Mouse (Mus musculus) midbrain, embryonic 10.5 days (tissue): ENCODE results near the gene Ift43. TPM values are rescaled to one million over a fixed set of nuclear protein-coding genes. Genes with fewer than 3 reads are reported as not detected.
A peak's percentile ranks its signal among the peaks of the same experiment; 100 is the strongest.

Experiments used
- DNase-seq: peaks from one replicate; pipeline ENCODE4 v3.0.0-alpha.2; 2017; ENCODE audit warnings: low spot score
- H3K27ac ChIP-seq: fragments of 300-500 bp; sonication (generic); replicated peaks from 2 replicates; pipeline ENCODE4 v1.5.1; 2016; ENCODE audit warnings: mild to moderate bottlenecking
- H3K27me3 ChIP-seq: fragments of 300-500 bp; sonication (generic); 2 replicates; pipeline ENCODE4 v1.6.1; 2016; ENCODE audit warnings: low read depth, mild to moderate bottlenecking; ENCODE audit not compliant: poor library complexity, severe bottlenecking
- H3K36me3 ChIP-seq: fragments of 300-500 bp; sonication (generic); 2 replicates; pipeline ENCODE4 v1.6.1; 2016; ENCODE audit warnings: mild to moderate bottlenecking, moderate library complexity
- H3K4me1 ChIP-seq: fragments of 300-500 bp; sonication (generic); 2 replicates; pipeline ENCODE4 v1.6.1; 2016
- H3K4me3 ChIP-seq: fragments of 300-500 bp; sonication (generic); 2 replicates; pipeline ENCODE4 v1.5.1; 2016; ENCODE audit warnings: mild to moderate bottlenecking, moderate library complexity
- H3K9me3 ChIP-seq: fragments of 300-500 bp; sonication (generic); replicated peaks from 2 replicates; pipeline ENCODE4 v1.6.1; 2016; ENCODE audit warnings: mild to moderate bottlenecking
- WGBS: fragments of 180-500 bp; shearing (Covaris S2); methylation state at CpG from one replicate; pipeline ENCODE4 v1.1.7; 2016; 5-methylcytosine and 5-hydroxymethylcytosine counted together
- polyA plus RNA-seq: library from polyadenylated mRNA; unstranded; fragments of >200 nt; fragmentation: Nextera tagmentation; extraction: Ambion mirVana; gene quantifications from 2 replicates; pipeline ENCODE4 v1.2.1, GENCODE M21; 2016

Ift43 gene
- polyA plus RNA-seq, 1 experiment from 2014 or later, result 83.8 TPM

DNA sequence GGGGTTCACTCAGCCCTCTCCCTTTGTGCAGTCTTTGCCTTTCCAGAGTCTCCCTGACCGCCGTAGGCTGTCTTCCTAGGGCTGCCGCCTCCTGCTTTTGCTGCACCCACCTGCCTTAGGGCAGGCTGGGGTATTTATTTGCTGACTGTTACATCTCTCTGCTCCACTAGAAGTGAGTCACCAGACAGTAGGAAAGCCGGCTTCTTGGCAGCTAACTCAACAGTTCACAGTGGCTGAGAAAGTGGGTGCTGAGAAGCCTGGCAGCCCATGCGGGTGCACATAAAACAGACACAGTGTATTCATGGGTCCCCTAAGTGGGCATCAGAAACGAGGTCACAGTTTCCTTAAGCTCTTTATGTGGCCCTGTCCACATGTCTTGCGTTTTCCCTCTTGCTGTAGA is 3.5 kb downstream of the Ift43 start:
- H3K27ac ChIP-seq, result no peak overlapping the region
- peaks cover 47% of the 10 kb centered on the region for H3K36me3 ChIP-seq
- H3K27me3 ChIP-seq, result peaks cover 6% of the 10 kb centered on the region
- H3K9me3 ChIP-seq, result no peaks in the 10 kb centered on the region
- H3K4me3 ChIP-seq, result no peak overlapping the region
- peaks cover 28% of the 10 kb centered on the region for H3K4me1 ChIP-seq
- WGBS, result 91% methylated on average over 7 of the region's 7 CpGs
- DNase-seq, result no peak

- 77% methylated on average over 8 of the region's 8 CpGs for WGBS
- Histone ChIP-seq H3K27me3 (peaks cover 5% of the 10 kb centered on the region; the same call in 1 of the 2 replicates), H3K9me3 (no peaks in the 10 kb centered on the region), H3K4me1 (peaks cover 30% of the 10 kb centered on the region), H3K4me3 (no peak overlapping the region), H3K27ac (no peak overlapping the region), H3K36me3 (peaks cover 47% of the 10 kb centered on the region)
- DNase-seq, result no peak
These were observed 4.2 kb downstream of the Ift43 start for GRCm38 (mm10) chr12:86086550-86086949.

DNA sequence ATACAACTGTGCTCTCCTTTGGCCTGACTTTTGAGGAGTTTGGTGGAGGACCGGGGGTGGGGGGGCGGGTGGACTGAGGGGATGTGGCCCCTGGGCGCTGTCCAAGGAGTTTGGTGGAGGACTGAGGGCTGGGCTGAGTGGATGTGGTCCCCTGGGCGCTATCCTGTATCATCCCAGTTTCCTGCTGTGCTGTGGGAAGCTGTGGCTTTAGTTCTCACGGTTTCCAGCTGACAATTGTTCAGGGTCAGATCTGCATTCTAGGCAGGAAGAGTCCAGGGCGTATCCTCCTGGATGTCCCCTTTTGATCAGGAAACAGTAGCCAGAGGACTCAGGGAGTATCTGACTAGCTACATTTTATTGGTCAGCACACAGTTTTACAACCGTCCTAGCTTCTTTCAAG is 5.7 kb downstream of the Ift43 start:
- peaks cover 32% of the 10 kb centered on the region for H3K4me1 ChIP-seq
- H3K4me3 ChIP-seq, result no peak overlapping the region
- 65% methylated on average over 7 of the region's 7 CpGs for WGBS
- no peak overlapping the region for H3K27ac ChIP-seq
- H3K9me3 ChIP-seq, result no peaks in the 10 kb centered on the region
- peaks cover 5% of the 10 kb centered on the region; the same call in 1 of the 2 replicates for H3K27me3 ChIP-seq
- no peak for DNase-seq
- H3K36me3 ChIP-seq, result peaks cover 51% of the 10 kb centered on the region

DNA sequence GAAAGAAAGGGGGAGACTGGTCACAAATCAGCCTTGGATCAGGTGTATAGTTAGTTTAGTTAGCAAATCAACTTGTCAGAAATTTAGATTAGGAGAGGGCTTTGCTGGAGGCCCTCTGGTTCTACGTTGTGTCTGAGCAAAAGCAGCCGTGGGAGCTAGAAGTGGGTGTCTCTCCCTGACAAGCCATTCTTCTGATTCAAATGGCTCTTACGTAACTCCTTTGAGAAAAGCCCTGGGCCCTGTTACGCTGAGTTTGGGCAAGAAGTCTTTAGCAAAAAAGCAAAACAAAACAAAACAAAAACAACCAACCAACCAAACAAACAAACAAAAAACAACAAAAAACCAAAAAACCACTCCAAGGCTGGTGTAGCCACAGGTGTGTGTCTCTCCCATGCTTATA is 8.4 kb downstream of the Ift43 start:
- Histone ChIP-seq H3K27me3 (peaks cover 5% of the 10 kb centered on the region; the same call in 1 of the 2 replicates), H3K4me1 (peaks cover 27% of the 10 kb centered on the region), H3K4me3 (no peak overlapping the region), H3K36me3 (peaks cover 52% of the 10 kb centered on the region), H3K9me3 (no peaks in the 10 kb centered on the region), H3K27ac (no peak overlapping the region)
- 62% methylated on average over 4 of the region's 4 CpGs for WGBS
- DNase-seq, result no peak

DNA sequence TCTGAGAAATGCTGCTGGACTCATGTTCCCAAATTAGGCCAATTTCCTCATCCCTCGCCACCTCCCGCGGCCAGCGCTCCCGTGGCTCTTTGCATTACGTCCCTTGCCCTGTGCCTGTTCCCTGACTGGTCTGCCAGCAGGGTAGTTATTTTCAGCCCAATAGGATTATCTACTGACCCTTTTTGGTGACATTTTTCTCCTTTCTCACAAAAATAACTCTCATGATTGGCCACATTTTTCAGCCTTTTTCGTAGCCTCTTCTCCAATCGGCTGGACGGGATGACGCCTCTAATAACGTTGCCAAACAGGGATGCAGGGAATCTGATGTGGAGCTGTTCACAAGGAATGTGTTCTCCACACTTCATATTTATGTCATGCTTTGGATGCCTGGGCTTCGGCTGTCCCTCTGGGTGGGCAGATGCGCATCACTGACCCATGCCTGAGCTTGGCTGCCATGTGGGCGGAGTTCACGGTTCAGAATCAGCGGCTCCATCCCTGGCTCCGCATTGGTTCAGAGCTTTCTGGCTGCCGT is 9.3 kb downstream of the Ift43 start:
- H3K4me1 ChIP-seq, result peaks cover 27% of the 10 kb centered on the region
- H3K27ac ChIP-seq, result peak overlapping the region; percentile 38; the same call in 1 of the 2 replicates
- no peaks in the 10 kb centered on the region for H3K9me3 ChIP-seq
- peak; percentile 42 for DNase-seq
- peaks cover 5% of the 10 kb centered on the region; the same call in 1 of the 2 replicates for H3K27me3 ChIP-seq
- WGBS, result 32% methylated on average over 18 of the region's 18 CpGs
- H3K36me3 ChIP-seq, result peaks cover 47% of the 10 kb centered on the region
- peak overlapping the region; percentile 16 for H3K4me3 ChIP-seq

- Histone ChIP-seq H3K4me3 (no peak overlapping the region), H3K4me1 (peaks cover 33% of the 10 kb centered on the region), H3K27ac (no peak overlapping the region), H3K36me3 (peaks cover 37% of the 10 kb centered on the region), H3K27me3 (peaks cover 5% of the 10 kb centered on the region; the same call in 1 of the 2 replicates), H3K9me3 (no peaks in the 10 kb centered on the region)
- no peak for DNase-seq
- WGBS, result 91% methylated on average over 4 of the region's 4 CpGs
These were observed 11.7 kb downstream of the Ift43 start for GRCm38 (mm10) chr12:86094075-86094474.

GRCm38 (mm10) chr12:86095806-86096205 is 13.5 kb downstream of the Ift43 start:
- peaks cover 25% of the 10 kb centered on the region for H3K36me3 ChIP-seq
- no peak for DNase-seq
- H3K4me3 ChIP-seq, result no peak overlapping the region
- WGBS, result 91% methylated on average over 4 of the region's 4 CpGs
- H3K4me1 ChIP-seq, result peaks cover 28% of the 10 kb centered on the region
- no peaks in the 10 kb centered on the region for H3K9me3 ChIP-seq
- H3K27ac ChIP-seq, result no peak overlapping the region
- H3K27me3 ChIP-seq, result peaks cover 5% of the 10 kb centered on the region; the same call in 1 of the 2 replicates

GRCm38 (mm10) chr12:86097781-86098180 is 15.4 kb downstream of the Ift43 start:
- WGBS, result 78% methylated on average over 11 of the region's 11 CpGs
- Histone ChIP-seq H3K4me3 (no peak overlapping the region), H3K27me3 (no peaks in the 10 kb centered on the region), H3K9me3 (no peaks in the 10 kb centered on the region), H3K36me3 (peaks cover 29% of the 10 kb centered on the region), H3K4me1 (peaks cover 18% of the 10 kb centered on the region), H3K27ac (no peak overlapping the region)
- no peak for DNase-seq

DNA sequence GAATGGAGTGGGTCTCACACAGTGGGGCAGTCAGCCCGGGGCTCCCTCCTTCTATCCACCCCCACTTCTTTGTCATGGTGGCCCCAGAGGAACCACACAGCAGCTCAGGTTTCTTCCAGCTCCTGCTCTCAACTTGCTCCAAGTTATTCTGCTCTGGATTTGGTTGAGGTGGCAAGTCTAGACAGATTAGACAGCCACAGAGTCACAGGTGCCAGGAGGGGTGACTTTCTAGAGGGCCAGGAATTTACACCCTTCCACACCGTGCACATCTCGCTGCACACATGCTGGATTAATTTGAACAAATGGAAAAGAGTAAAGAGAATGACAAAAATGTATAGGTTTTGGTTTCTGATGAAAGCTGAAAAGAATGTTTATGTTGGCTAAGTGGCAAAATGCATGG is 18.4 kb downstream of the Ift43 start:
- Histone ChIP-seq H3K27me3 (no peaks in the 10 kb centered on the region), H3K36me3 (peaks cover 22% of the 10 kb centered on the region), H3K27ac (no peak overlapping the region), H3K9me3 (no peaks in the 10 kb centered on the region), H3K4me1 (peaks cover 45% of the 10 kb centered on the region), H3K4me3 (no peak overlapping the region)
- no peak for DNase-seq
- WGBS, result 92% methylated on average over 3 of the region's 3 CpGs

- Histone ChIP-seq H3K36me3 (peaks cover 13% of the 10 kb centered on the region; the same call in 1 of the 2 replicates), H3K4me1 (peaks cover 44% of the 10 kb centered on the region), H3K27ac (peak overlapping the region; percentile 70; the same call in 1 of the 2 replicates), H3K4me3 (no peak overlapping the region), H3K27me3 (no peaks in the 10 kb centered on the region), H3K9me3 (no peaks in the 10 kb centered on the region)
- DNase-seq, result no peak
- 90% methylated on average over 8 of the region's 8 CpGs for WGBS
These were observed 20.3 kb downstream of the Ift43 start for GRCm38 (mm10) chr12:86102686-86103085.

GRCm38 (mm10) chr12:86103391-86103790 is 21.1 kb downstream of the Ift43 start:
- DNase-seq, result peak; percentile 34
- H3K36me3 ChIP-seq, result peaks cover 17% of the 10 kb centered on the region
- H3K27ac ChIP-seq, result peak overlapping the region; percentile 70
- no peak overlapping the region for H3K4me3 ChIP-seq
- WGBS, result 38% methylated on average over 11 of the region's 11 CpGs
- H3K4me1 ChIP-seq, result peaks cover 40% of the 10 kb centered on the region
- H3K9me3 ChIP-seq, result no peaks in the 10 kb centered on the region
- H3K27me3 ChIP-seq, result no peaks in the 10 kb centered on the region

DNA sequence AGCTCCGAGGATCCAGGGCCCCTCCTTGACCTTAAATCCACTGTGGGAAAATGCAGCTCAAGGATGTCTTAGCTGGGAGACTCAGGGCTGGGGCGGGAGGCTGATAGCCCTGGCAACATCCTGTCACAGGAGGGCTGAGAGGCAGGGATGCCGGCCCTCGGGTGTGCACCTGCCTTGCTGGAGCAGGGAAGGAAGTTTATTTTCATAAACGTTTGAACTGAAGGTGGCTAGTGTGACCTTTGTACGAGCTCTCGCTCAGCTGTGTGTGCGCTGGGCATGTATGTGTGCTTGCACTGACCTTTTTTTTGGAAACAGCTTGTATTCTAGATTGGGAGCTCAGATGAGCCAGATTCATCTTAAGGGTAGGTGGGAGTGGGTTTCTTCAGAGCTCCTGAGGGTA is 21.5 kb downstream of the Ift43 start:
- WGBS, result 53% methylated on average over 8 of the region's 8 CpGs
- Histone ChIP-seq H3K9me3 (no peaks in the 10 kb centered on the region), H3K36me3 (peaks cover 21% of the 10 kb centered on the region), H3K4me1 (peaks cover 40% of the 10 kb centered on the region), H3K27ac (peak overlapping the region; percentile 70), H3K4me3 (no peak overlapping the region), H3K27me3 (no peaks in the 10 kb centered on the region)
- no peak for DNase-seq

- Histone ChIP-seq H3K27ac (peak overlapping the region; percentile 70), H3K4me1 (peaks cover 40% of the 10 kb centered on the region), H3K36me3 (peaks cover 25% of the 10 kb centered on the region), H3K9me3 (no peaks in the 10 kb centered on the region), H3K4me3 (no peak overlapping the region), H3K27me3 (no peaks in the 10 kb centered on the region)
- 84% methylated on average over 11 of the region's 11 CpGs for WGBS
- no peak for DNase-seq
These were observed 22.0 kb downstream of the Ift43 start for GRCm38 (mm10) chr12:86104297-86104696.
